Mouse (Mus musculus): ENCODE measurements around the gene Ppm1d. TPM values are rescaled to one million over a fixed set of nuclear protein-coding genes. Genes with fewer than 3 reads are reported as not detected.

Gene Ppm1d
- polyA plus RNA-seq, 1 experiment from 2014 or later: 25.0 TPM

- H3K9me3 ChIP-seq: no peaks in the 10 kb centered on the region
- no peaks in the 10 kb centered on the region for H3K27me3 ChIP-seq (ENCODE audit: insufficient read depth, poor library complexity, severe bottlenecking)
- peak; percentile 99 for DNase-seq (ENCODE audit: low spot score)
- under 1% methylated on average over 47 of the region's 47 CpGs for WGBS
- 0 out of 2 replicates have a peak, but pooled peaks cover 3% of the 10 kb centered on the region for H3K36me3 ChIP-seq
- peak within 1 kb of the TSS; percentile 67 for H3K4me3 ChIP-seq
- H3K27ac ChIP-seq: peak within 1 kb of the TSS; percentile 81
- peaks cover 16% of the 10 kb centered on the region for H3K4me1 ChIP-seq (replicated peaks)
Observed at GRCm38 (mm10) chr11:85352539-85353380, 41.7 kb downstream of the Ppm1d start, which contains the start of gene Bcas3. TSS of gene Bcas3 (plus strand) at chr11:85353167.

GRCm38 (mm10) chr11:85353819-85354218 is 42.8 kb downstream of the Ppm1d start:
- 77% methylated on average over 4 of the region's 4 CpGs for WGBS
- Histone ChIP-seq H3K27ac (no peak overlapping the region), H3K36me3 (0 out of 2 replicates have a peak, but pooled peaks cover 3% of the 10 kb centered on the region), H3K4me3 (peak overlapping the region; percentile 67), H3K4me1 (replicated peaks) (peaks cover 16% of the 10 kb centered on the region), H3K9me3 (no peaks in the 10 kb centered on the region), H3K27me3 (ENCODE audit: insufficient read depth, poor library complexity, severe bottlenecking) (no peaks in the 10 kb centered on the region)
- no peak for DNase-seq (ENCODE audit: low spot score)

- DNase-seq (ENCODE audit: low spot score): no peak
- H3K4me3 ChIP-seq: no peak overlapping the region
- H3K9me3 ChIP-seq: no peaks in the 10 kb centered on the region
- 94% methylated on average over 6 of the region's 6 CpGs for WGBS
- H3K36me3 ChIP-seq: peaks cover 13% of the 10 kb centered on the region; the same call in 1 of the 2 replicates
- H3K27ac ChIP-seq: no peak overlapping the region
- no peaks in the 10 kb centered on the region for H3K27me3 ChIP-seq (ENCODE audit: insufficient read depth, poor library complexity, severe bottlenecking)
- H3K4me1 ChIP-seq (replicated peaks): 0 out of 2 replicates have a peak, but pooled peaks cover 3% of the 10 kb centered on the region
Observed at GRCm38 (mm10) chr11:85359641-85360040, 48.6 kb downstream of the Ppm1d start.

- no peak overlapping the region for H3K27ac ChIP-seq
- 0 out of 2 replicates have a peak, but pooled peaks cover 3% of the 10 kb centered on the region for H3K4me1 ChIP-seq (replicated peaks)
- WGBS: 89% methylated on average over 8 of the region's 8 CpGs
- H3K27me3 ChIP-seq (ENCODE audit: insufficient read depth, poor library complexity, severe bottlenecking): no peaks in the 10 kb centered on the region
- H3K4me3 ChIP-seq: no peak overlapping the region
- no peaks in the 10 kb centered on the region for H3K9me3 ChIP-seq
- H3K36me3 ChIP-seq: peaks cover 27% of the 10 kb centered on the region
- DNase-seq (ENCODE audit: low spot score): no peak
Observed at GRCm38 (mm10) chr11:85361621-85362020, 50.6 kb downstream of the Ppm1d start.

- Histone ChIP-seq H3K9me3 (no peaks in the 10 kb centered on the region), H3K36me3 (peaks cover 48% of the 10 kb centered on the region), H3K4me1 (replicated peaks) (no peaks in the 10 kb centered on the region), H3K4me3 (no peak overlapping the region), H3K27me3 (ENCODE audit: insufficient read depth, poor library complexity, severe bottlenecking) (no peaks in the 10 kb centered on the region), H3K27ac (no peak overlapping the region)
- 88% methylated on average over 3 of the region's 3 CpGs for WGBS
- no peak for DNase-seq (ENCODE audit: low spot score)
Observed at GRCm38 (mm10) chr11:85366168-85366567, 55.1 kb downstream of the Ppm1d start.

GRCm38 (mm10) chr11:85367823-85368222 is 56.8 kb downstream of the Ppm1d start:
- DNase-seq (ENCODE audit: low spot score): no peak
- Histone ChIP-seq H3K9me3 (no peaks in the 10 kb centered on the region), H3K27me3 (ENCODE audit: insufficient read depth, poor library complexity, severe bottlenecking) (no peaks in the 10 kb centered on the region), H3K27ac (no peak overlapping the region), H3K4me1 (replicated peaks) (no peaks in the 10 kb centered on the region), H3K4me3 (no peak overlapping the region), H3K36me3 (peaks cover 49% of the 10 kb centered on the region)
- 66% methylated on average over 3 of the region's 3 CpGs for WGBS

- Histone ChIP-seq H3K4me1 (replicated peaks) (0 out of 2 replicates have a peak, but pooled peaks cover 1% of the 10 kb centered on the region), H3K36me3 (no peaks in the 10 kb centered on the region)
- WGBS: 92% methylated on average over 3 of the region's 3 CpGs
Observed at GRCm38 (mm10) chr11:85379091-85379490, 68.0 kb downstream of the Ppm1d start.

GRCm38 (mm10) chr11:85380046-85380445 is 69.0 kb downstream of the Ppm1d start:
- Histone ChIP-seq H3K4me1 (replicated peaks) (0 out of 2 replicates have a peak, but pooled peaks cover 2% of the 10 kb centered on the region), H3K27me3 (ENCODE audit: insufficient read depth, poor library complexity, severe bottlenecking) (no peaks in the 10 kb centered on the region), H3K4me3 (no peak overlapping the region), H3K27ac (no peak overlapping the region), H3K36me3 (no peaks in the 10 kb centered on the region), H3K9me3 (no peaks in the 10 kb centered on the region)
- DNase-seq (ENCODE audit: low spot score): no peak
- WGBS: 26% methylated on average over 1 of the region's 1 CpGs

More at GRCm38 (mm10) chr11:85379091-85379490, 68.0 kb downstream of the Ppm1d start:
- no peak for DNase-seq (ENCODE audit: low spot score)
- Histone ChIP-seq H3K27me3 (ENCODE audit: insufficient read depth, poor library complexity, severe bottlenecking) (no peaks in the 10 kb centered on the region), H3K27ac (no peak overlapping the region), H3K4me3 (no peak overlapping the region), H3K9me3 (no peaks in the 10 kb centered on the region)

- H3K36me3 ChIP-seq: no peaks in the 10 kb centered on the region
- H3K4me1 ChIP-seq (replicated peaks): 0 out of 2 replicates have a peak, but pooled peaks cover 2% of the 10 kb centered on the region
- no peak overlapping the region for H3K27ac ChIP-seq
- peak; percentile 73 for DNase-seq (ENCODE audit: low spot score)
- 23% methylated on average over 4 of the region's 4 CpGs for WGBS
- H3K9me3 ChIP-seq: no peaks in the 10 kb centered on the region
- H3K4me3 ChIP-seq: no peak overlapping the region
- H3K27me3 ChIP-seq (ENCODE audit: insufficient read depth, poor library complexity, severe bottlenecking): no peaks in the 10 kb centered on the region
Observed at GRCm38 (mm10) chr11:85382055-85382454, 71.0 kb downstream of the Ppm1d start.

- WGBS: 87% methylated on average over 7 of the region's 7 CpGs
- Histone ChIP-seq H3K9me3 (no peaks in the 10 kb centered on the region), H3K27ac (no peak overlapping the region), H3K4me1 (replicated peaks) (0 out of 2 replicates have a peak, but pooled peaks cover 2% of the 10 kb centered on the region), H3K27me3 (ENCODE audit: insufficient read depth, poor library complexity, severe bottlenecking) (no peaks in the 10 kb centered on the region), H3K36me3 (no peaks in the 10 kb centered on the region), H3K4me3 (no peak overlapping the region)
- no peak for DNase-seq (ENCODE audit: low spot score)
Observed at GRCm38 (mm10) chr11:85383975-85384821, 73.2 kb downstream of the Ppm1d start.

GRCm38 (mm10) chr11:85392179-85392863 is 81.3 kb downstream of the Ppm1d start:
- Histone ChIP-seq H3K9me3 (no peaks in the 10 kb centered on the region), H3K4me3 (no peak overlapping the region), H3K36me3 (no peaks in the 10 kb centered on the region), H3K27me3 (ENCODE audit: insufficient read depth, poor library complexity, severe bottlenecking) (no peaks in the 10 kb centered on the region), H3K4me1 (replicated peaks) (peaks cover 27% of the 10 kb centered on the region), H3K27ac (peak overlapping the region; percentile 74)
- 46% methylated on average over 12 of the region's 12 CpGs for WGBS
- DNase-seq (ENCODE audit: low spot score): peak; percentile 27

- Histone ChIP-seq H3K9me3 (no peaks in the 10 kb centered on the region), H3K4me3 (no peak overlapping the region), H3K36me3 (no peaks in the 10 kb centered on the region), H3K4me1 (replicated peaks) (peaks cover 27% of the 10 kb centered on the region), H3K27me3 (ENCODE audit: insufficient read depth, poor library complexity, severe bottlenecking) (no peaks in the 10 kb centered on the region), H3K27ac (peak overlapping the region; percentile 74)
- peak; percentile 16 for DNase-seq (ENCODE audit: low spot score)
- WGBS: 37% methylated on average over 9 of the region's 9 CpGs
Observed at GRCm38 (mm10) chr11:85392864-85393220, 81.8 kb downstream of the Ppm1d start.
